Mouse (Mus musculus): ENCODE measurements at regions not wholly inside any gene's neighbourhood (a gene's known extent, or its start where the extent isn't known, plus 50 kb on each side); places are given as distances from the start of the nearest gene placed in this dataset.
"Not testable (repeated sequence)": the region's sequence is repeated elsewhere in the genome, so short reads cannot be mapped to it uniquely, and the experiment has no call there.

DNA sequence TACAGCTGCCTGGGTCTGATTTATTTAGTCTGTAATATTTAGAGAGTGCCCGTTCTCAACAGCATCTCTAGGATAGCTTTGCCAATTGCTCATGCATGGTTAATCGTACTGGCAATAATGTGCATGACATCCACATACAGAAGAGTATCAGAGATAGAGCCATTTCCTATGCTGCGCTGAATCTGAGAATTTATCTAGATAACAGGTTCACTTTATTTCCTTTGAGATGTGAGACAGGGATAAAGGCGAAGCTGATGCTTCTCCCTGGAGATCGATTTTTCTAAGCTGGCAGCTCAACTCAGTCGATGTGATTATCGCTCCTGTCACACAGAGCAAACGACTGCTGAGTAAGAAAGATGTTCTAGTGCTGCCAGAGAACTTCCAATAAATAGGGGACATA lies 416.7 kb upstream of the Oprm1 start:
- no peak for DNase-seq (ENCODE audit: low read depth, low spot score)
- Histone ChIP-seq H3K27ac (ENCODE audit: control insufficient read depth, low read depth, low read length) (no peak overlapping the region), H3K27me3 (ENCODE audit: control insufficient read depth in 1 of 2, insufficient read depth in 2 of 2, low read length in 2 of 2) (no peaks in the 10 kb centered on the region), H3K4me1 (ENCODE audit: control insufficient read depth in 1 of 2, insufficient read depth in 2 of 2, low read length in 2 of 2) (no peaks in the 10 kb centered on the region), H3K9ac (ENCODE audit: control insufficient read depth, low read depth, low read length, poor library complexity, severe bottlenecking) (no peak overlapping the region), H3K9me3 (replicated peaks; ENCODE audit: insufficient read depth, low read length) (no peaks in the 10 kb centered on the region), H3K4me3 (ENCODE audit: control insufficient read depth in 1 of 2, insufficient read depth in 1 of 2, low read depth in 2 of 2, low read length in 2 of 2) (no peak overlapping the region), H3K79me2 (ENCODE audit: control insufficient read depth, insufficient read depth, low read length, poor library complexity) (no peaks in the 10 kb centered on the region), H3K36me3 (ENCODE audit: control insufficient read depth in 1 of 2, insufficient read depth in 2 of 2, low read length in 2 of 2) (no peaks in the 10 kb centered on the region)
- TF ChIP-seq JUND (IDR thresholded peaks at IDR 0.05; ENCODE audit: low read depth, low read length) (no peak), KAT2A (conservative IDR thresholded peaks at IDR 0.05; ENCODE audit: low read depth, low read length) (no peak), HCFC1 (IDR thresholded peaks at IDR 0.05; ENCODE audit: low read depth, low read length) (no peak), ZNF384 (IDR thresholded peaks at IDR 0.05; ENCODE audit: low read depth, low read length) (no peak), BHLHE40 (IDR thresholded peaks at IDR 0.05; ENCODE audit: borderline replicate concordance, low read depth, low read length) (no peak), POLR2A (IDR thresholded peaks at IDR 0.05; ENCODE audit: control insufficient read depth in 1 of 2, insufficient read depth in 1 of 2, low read depth in 1 of 2, low read length in 2 of 2, poor library complexity in 1 of 2) (no peak), MAX (IDR thresholded peaks at IDR 0.05; ENCODE audit: low read length) (no peak), MAFK (IDR thresholded peaks at IDR 0.05; ENCODE audit: borderline replicate concordance, low read depth, low read length) (no peak), TBP (IDR thresholded peaks at IDR 0.05; ENCODE audit: low read depth, low read length) (no peak), GATA1 (IDR thresholded peaks at IDR 0.05; ENCODE audit: low read depth, low read length) (no peak), SIN3A (IDR thresholded peaks at IDR 0.05; ENCODE audit: low read length) (no peak), GABPA (IDR thresholded peaks at IDR 0.05; ENCODE audit: low read depth, low read length) (no peak), USF1 (IDR thresholded peaks at IDR 0.05; ENCODE audit: low read depth, low read length) (no peak), EP300 (IDR thresholded peaks at IDR 0.05; ENCODE audit: low read depth in 1 of 2, low read length in 2 of 2) (no peak), CHD2 (IDR thresholded peaks at IDR 0.05; ENCODE audit: low read length) (no peak), RAD21 (IDR thresholded peaks at IDR 0.05; ENCODE audit: low read depth, low read length) (no peak)

DNA sequence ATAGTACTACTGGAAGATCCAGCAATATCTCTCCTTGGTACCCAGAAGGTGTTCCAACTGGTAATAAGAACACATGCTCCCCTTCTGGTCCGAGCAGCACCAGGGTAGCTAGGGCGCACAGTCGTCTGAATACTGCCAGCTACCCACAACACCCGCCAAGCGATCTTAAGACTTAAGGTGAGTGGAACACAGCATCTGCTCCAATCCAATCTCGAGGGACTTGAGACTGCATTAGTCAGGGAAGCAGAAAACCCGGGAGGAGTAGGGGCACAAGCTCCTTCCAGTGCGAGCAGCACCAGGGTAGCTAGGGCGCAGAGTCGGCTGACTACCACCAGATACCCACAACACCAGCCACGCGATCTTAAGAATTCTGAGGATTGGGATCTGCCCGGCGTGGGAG lies 409.1 kb upstream of the Oprm1 start:
- H3K27ac ChIP-seq (ENCODE audit: control insufficient read depth, low read depth, low read length); DNase-seq (ENCODE audit: low read depth, low spot score); H3K9ac ChIP-seq (ENCODE audit: control insufficient read depth, low read depth, low read length, poor library complexity, severe bottlenecking); H3K9me3 ChIP-seq (replicated peaks; ENCODE audit: insufficient read depth, low read length); H3K27me3 ChIP-seq (ENCODE audit: control insufficient read depth in 1 of 2, insufficient read depth in 2 of 2, low read length in 2 of 2); H3K36me3 ChIP-seq (ENCODE audit: control insufficient read depth in 1 of 2, insufficient read depth in 2 of 2, low read length in 2 of 2); H3K4me1 ChIP-seq (ENCODE audit: control insufficient read depth in 1 of 2, insufficient read depth in 2 of 2, low read length in 2 of 2); H3K79me2 ChIP-seq (ENCODE audit: control insufficient read depth, insufficient read depth, low read length, poor library complexity); H3K4me3 ChIP-seq (ENCODE audit: control insufficient read depth in 1 of 2, insufficient read depth in 1 of 2, low read depth in 2 of 2, low read length in 2 of 2): not testable (repeated sequence)

DNA sequence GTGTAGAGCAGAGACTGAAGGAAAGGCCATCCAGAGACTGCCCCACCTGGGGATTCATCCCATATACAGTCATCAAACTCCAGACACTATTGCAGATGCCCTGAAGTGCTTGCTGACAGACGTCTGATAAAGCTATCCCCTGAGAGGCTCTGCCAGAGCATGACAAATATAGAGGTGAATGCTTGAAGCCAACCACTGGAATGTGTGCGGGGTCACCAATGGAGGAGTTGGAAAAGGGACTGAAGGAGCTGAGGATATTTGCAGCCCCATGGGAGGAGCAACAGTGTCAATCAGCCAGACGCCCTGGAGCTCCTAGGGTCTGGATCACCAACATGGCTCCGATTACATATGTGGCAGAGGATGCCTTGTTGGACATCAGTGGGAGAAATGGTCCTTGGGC lies 392.1 kb upstream of the Oprm1 start:
- TF ChIP-seq ZC3H11A (IDR thresholded peaks at IDR 0.05; ENCODE audit: low read depth, low read length) (no peak), USF2 (IDR thresholded peaks at IDR 0.05; ENCODE audit: borderline replicate concordance in 1 of 2, insufficient read depth in 1 of 2, low read depth in 1 of 2, low read length in 2 of 2) (no peak), JUND (IDR thresholded peaks at IDR 0.05; ENCODE audit: low read depth, low read length) (no peak), MAZ (IDR thresholded peaks at IDR 0.05; ENCODE audit: low read depth, low read length) (no peak), CHD2 (IDR thresholded peaks at IDR 0.05; ENCODE audit: low read length) (no peak), TAL1 (IDR thresholded peaks at IDR 0.05; ENCODE audit: low read length) (no peak), BHLHE40 (IDR thresholded peaks at IDR 0.05; ENCODE audit: borderline replicate concordance, low read depth, low read length) (no peak), TCF12 (IDR thresholded peaks at IDR 0.05; ENCODE audit: low read depth, low read length) (no peak), MYB (IDR thresholded peaks at IDR 0.05; ENCODE audit: low read depth, low read length) (no peak), ETS1 (IDR thresholded peaks at IDR 0.05; ENCODE audit: low read depth, low read length) (no peak), ZNF384 (IDR thresholded peaks at IDR 0.05; ENCODE audit: low read depth, low read length) (no peak), NELFE (IDR thresholded peaks at IDR 0.05; ENCODE audit: low read depth, low read length) (no peak), ZKSCAN1 (IDR thresholded peaks at IDR 0.05; ENCODE audit: low read depth, low read length) (no peak), CTCF (IDR thresholded peaks at IDR 0.05 in 2 of 3, conservative IDR thresholded peaks at IDR 0.05 in 1 of 3; ENCODE audit: control insufficient read depth in 1 of 3, insufficient read depth in 1 of 3, low read depth in 2 of 3, low read length in 3 of 3, poor library complexity in 1 of 3, severe bottlenecking in 1 of 3) (no peak), POLR2AphosphoS2 (IDR thresholded peaks at IDR 0.05; ENCODE audit: low read length) (no peak), NRF1 (IDR thresholded peaks at IDR 0.05; ENCODE audit: insufficient read depth, low read depth, low read length, poor library complexity, severe bottlenecking) (no peak)

More for the DNA sequence above, 392.1 kb upstream of the Oprm1 start:
- no peak for DNase-seq (ENCODE audit: low read depth, low spot score)
- H3K27ac ChIP-seq (ENCODE audit: control insufficient read depth, low read depth, low read length): no peak overlapping the region
- H3K4me1 ChIP-seq (ENCODE audit: control insufficient read depth in 1 of 2, insufficient read depth in 2 of 2, low read length in 2 of 2): no peaks in the 10 kb centered on the region
- H3K27me3 ChIP-seq (ENCODE audit: control insufficient read depth in 1 of 2, insufficient read depth in 2 of 2, low read length in 2 of 2): no peaks in the 10 kb centered on the region
- no peaks in the 10 kb centered on the region for H3K79me2 ChIP-seq (ENCODE audit: control insufficient read depth, insufficient read depth, low read length, poor library complexity)
- H3K9ac ChIP-seq (ENCODE audit: control insufficient read depth, low read depth, low read length, poor library complexity, severe bottlenecking): no peak overlapping the region
- H3K36me3 ChIP-seq (ENCODE audit: control insufficient read depth in 1 of 2, insufficient read depth in 2 of 2, low read length in 2 of 2): no peaks in the 10 kb centered on the region
- no peak overlapping the region for H3K4me3 ChIP-seq (ENCODE audit: control insufficient read depth in 1 of 2, insufficient read depth in 1 of 2, low read depth in 2 of 2, low read length in 2 of 2)
- H3K9me3 ChIP-seq (replicated peaks; ENCODE audit: insufficient read depth, low read length): no peaks in the 10 kb centered on the region

Data from MEL (cell line).